Mouse (Mus musculus) stomach, embryonic 16.5 days (tissue): ENCODE measurements at regions not wholly inside any gene's neighbourhood (a gene's known extent, or its start where the extent isn't known, plus 50 kb on each side); places are given as distances from the start of the nearest gene placed in this dataset.

Experiments
- ATAC-seq: fragments of 200-750 bp; cut with Nextera tagmentation; 2 replicates; pipeline ENCODE4 v1.8.0; 2017; ENCODE audit warnings: moderate number of reproducible peaks, moderate TSS enrichment; ENCODE audit not compliant: insufficient read depth, low FRiP score
- H3K27ac ChIP-seq: fragments of 300-500 bp; sonication (generic); 2 replicates; pipeline ENCODE4 v1.5.1; 2014; ENCODE audit warnings: low read length
- H3K27me3 ChIP-seq: fragments of 300-500 bp; sonication (generic); 2 replicates; pipeline ENCODE4 v1.6.1; 2014; ENCODE audit warnings: low read length, control low read depth, mixed read lengths; ENCODE audit not compliant: control insufficient read depth, insufficient read depth
- H3K36me3 ChIP-seq: fragments of 300-500 bp; sonication (generic); 2 replicates; pipeline ENCODE4 v1.6.1; 2014; ENCODE audit warnings: low read length; ENCODE audit not compliant: control insufficient read depth, insufficient read depth
- H3K4me1 ChIP-seq: fragments of 300-500 bp; sonication (generic); 2 replicates; pipeline ENCODE4 v1.6.1; 2014; ENCODE audit warnings: low read length, control low read depth, mixed read lengths; ENCODE audit not compliant: control insufficient read depth, insufficient read depth
- H3K4me2 ChIP-seq: fragments of 300-500 bp; sonication (generic); 2 replicates; pipeline ENCODE4 v1.6.1; 2014; ENCODE audit warnings: low read depth, low read length, mixed read lengths
- H3K4me3 ChIP-seq: fragments of 300-500 bp; sonication (generic); replicated peaks from 2 replicates; pipeline ENCODE4 v1.5.1; 2014; ENCODE audit warnings: mild to moderate bottlenecking, low read length
- H3K9ac ChIP-seq: fragments of 300-500 bp; sonication (generic); 2 replicates; pipeline ENCODE4 v1.6.1; 2014; ENCODE audit warnings: low read length
- H3K9me3 ChIP-seq: fragments of 300-500 bp; sonication (generic); replicated peaks from 2 replicates; pipeline ENCODE4 v1.6.1; 2016; ENCODE audit warnings: low read length, control low read depth; ENCODE audit not compliant: control insufficient read depth
- WGBS: fragments of 180-500 bp; shearing (Covaris S2); extraction: QIAGEN DNeasy Blood & Tissue Kit; methylation state at CpG from one replicate; pipeline ENCODE4 v1.1.7; 2014; 5-methylcytosine and 5-hydroxymethylcytosine counted together

GRCm38 (mm10) chr13:28832855-28833699 is 120.4 kb downstream of the Sox4 start:
- H3K9me3 ChIP-seq = no peaks in the 10 kb centered on the region
- H3K27me3 ChIP-seq = no peaks in the 10 kb centered on the region
- ATAC-seq = no peak
- no peak overlapping the region for H3K27ac ChIP-seq
- H3K4me3 ChIP-seq = no peak overlapping the region
- H3K9ac ChIP-seq = no peak overlapping the region
- peaks cover 6% of the 10 kb centered on the region; the same call in 1 of the 2 replicates for H3K4me1 ChIP-seq
- H3K4me2 ChIP-seq = no peak overlapping the region
- H3K36me3 ChIP-seq = no peaks in the 10 kb centered on the region
- 39% methylated on average over 12 of the region's 12 CpGs for WGBS

- Histone ChIP-seq H3K4me3 (no peak overlapping the region), H3K9ac (no peak overlapping the region), H3K27ac (no peak overlapping the region), H3K36me3 (no peaks in the 10 kb centered on the region), H3K4me2 (no peak overlapping the region), H3K27me3 (no peaks in the 10 kb centered on the region), H3K9me3 (no peaks in the 10 kb centered on the region), H3K4me1 (no peaks in the 10 kb centered on the region)
- WGBS = 92% methylated on average over 7 of the region's 7 CpGs
- no peak for ATAC-seq
Measured at GRCm38 (mm10) chr13:28826284-28826683, 127.2 kb downstream of the Sox4 start.

DNA sequence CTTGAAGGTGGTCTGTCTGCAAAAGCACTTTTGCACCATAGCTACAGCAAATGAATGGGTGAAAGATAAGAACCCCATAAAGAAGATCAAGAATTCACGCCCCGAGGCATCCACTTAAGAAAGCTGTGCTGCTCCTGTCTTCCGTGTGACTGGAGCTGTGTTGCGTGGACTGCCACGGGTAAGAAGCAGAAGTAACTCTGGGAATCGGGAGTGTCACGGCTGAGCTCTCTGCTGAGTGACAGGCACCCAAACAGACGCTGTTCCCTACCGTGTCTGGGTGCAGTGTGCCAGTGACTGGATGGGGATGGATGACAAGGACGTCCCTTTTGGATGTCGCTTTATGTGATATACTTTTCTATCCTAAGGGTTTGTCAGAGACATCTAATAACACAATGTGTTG is 129.5 kb downstream of the Sox4 start:
- H3K36me3 ChIP-seq = no peaks in the 10 kb centered on the region
- ATAC-seq = no peak
- WGBS = 54% methylated on average over 11 of the region's 11 CpGs

DNA sequence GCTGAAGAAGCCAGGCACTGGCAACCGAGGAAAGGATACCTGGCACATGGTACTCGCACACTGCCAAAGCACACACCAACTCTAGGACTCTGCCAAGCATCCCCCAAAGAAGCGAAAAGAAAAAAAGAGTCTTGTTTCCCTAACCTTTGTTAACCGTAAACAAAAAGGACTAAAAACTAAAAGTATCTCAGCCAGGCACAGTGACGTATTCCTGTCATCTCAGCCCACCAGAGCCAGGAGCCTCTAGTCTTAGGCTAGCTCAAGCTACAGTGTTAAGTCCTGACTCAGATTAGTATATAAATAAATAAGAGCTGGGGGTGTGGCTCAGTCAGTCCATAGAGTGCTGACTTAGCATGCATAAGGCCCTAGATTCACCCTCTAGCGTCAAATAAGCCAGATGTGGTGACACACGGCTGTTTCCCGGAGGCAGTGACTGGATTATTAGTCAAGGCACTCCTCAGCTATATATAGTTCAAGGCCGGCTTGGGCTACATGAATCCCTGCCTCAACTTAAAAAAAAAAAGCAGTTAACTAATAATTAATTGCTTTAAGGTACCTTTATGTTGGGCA is 130.1 kb downstream of the Sox4 start:
- H3K9ac ChIP-seq = no peak overlapping the region
- WGBS = 72% methylated on average over 9 of the region's 9 CpGs
- no peaks in the 10 kb centered on the region for H3K36me3 ChIP-seq
- H3K4me2 ChIP-seq = no peak overlapping the region
- no peaks in the 10 kb centered on the region for H3K27me3 ChIP-seq
- no peak overlapping the region for H3K4me3 ChIP-seq
- ATAC-seq = no peak
- no peaks in the 10 kb centered on the region for H3K9me3 ChIP-seq
- no peak overlapping the region for H3K27ac ChIP-seq
- no peaks in the 10 kb centered on the region for H3K4me1 ChIP-seq

More for the DNA sequence above, 129.5 kb downstream of the Sox4 start:
- no peak overlapping the region for H3K4me2 ChIP-seq
- H3K4me3 ChIP-seq = no peak overlapping the region
- no peak overlapping the region for H3K9ac ChIP-seq
- H3K4me1 ChIP-seq = no peaks in the 10 kb centered on the region
- H3K27ac ChIP-seq = no peak overlapping the region
- no peaks in the 10 kb centered on the region for H3K27me3 ChIP-seq
- H3K9me3 ChIP-seq = no peaks in the 10 kb centered on the region

GRCm38 (mm10) chr13:28820868-28821533 is 132.5 kb downstream of the Sox4 start:
- no peak for ATAC-seq
- no peaks in the 10 kb centered on the region for H3K4me1 ChIP-seq
- 56% methylated on average over 15 of the region's 15 CpGs for WGBS
- no peaks in the 10 kb centered on the region for H3K9me3 ChIP-seq
- no peaks in the 10 kb centered on the region for H3K36me3 ChIP-seq
- no peak overlapping the region for H3K4me2 ChIP-seq
- H3K27me3 ChIP-seq = no peaks in the 10 kb centered on the region
- H3K27ac ChIP-seq = no peak overlapping the region
- no peak overlapping the region for H3K9ac ChIP-seq
- no peak overlapping the region for H3K4me3 ChIP-seq

DNA sequence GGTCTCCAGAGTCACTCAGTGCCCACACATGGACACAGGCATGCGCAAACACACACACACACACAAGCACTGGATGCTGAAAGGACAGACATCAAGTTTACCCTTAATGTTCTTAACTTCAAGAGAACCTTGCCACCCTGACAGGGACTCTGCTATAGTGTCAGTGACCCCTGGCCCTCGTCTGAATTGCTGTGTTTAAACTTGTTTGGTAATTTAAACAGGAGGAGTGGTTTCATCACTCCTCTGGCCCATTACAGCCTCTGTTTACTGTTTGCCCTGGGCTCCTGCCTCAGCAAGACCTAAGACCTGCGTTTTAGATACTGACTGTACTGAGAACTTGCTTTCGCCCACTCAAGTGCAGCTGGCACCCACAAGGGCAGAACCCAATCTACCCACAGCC is 139.4 kb downstream of the Sox4 start:
- Histone ChIP-seq H3K4me3 (no peak overlapping the region), H3K9me3 (no peaks in the 10 kb centered on the region), H3K36me3 (no peaks in the 10 kb centered on the region), H3K27ac (no peak overlapping the region), H3K9ac (no peak overlapping the region), H3K4me1 (peaks cover 14% of the 10 kb centered on the region), H3K4me2 (no peak overlapping the region), H3K27me3 (no peaks in the 10 kb centered on the region)
- WGBS = 52% methylated on average over 4 of the region's 4 CpGs
- ATAC-seq = no peak

DNA sequence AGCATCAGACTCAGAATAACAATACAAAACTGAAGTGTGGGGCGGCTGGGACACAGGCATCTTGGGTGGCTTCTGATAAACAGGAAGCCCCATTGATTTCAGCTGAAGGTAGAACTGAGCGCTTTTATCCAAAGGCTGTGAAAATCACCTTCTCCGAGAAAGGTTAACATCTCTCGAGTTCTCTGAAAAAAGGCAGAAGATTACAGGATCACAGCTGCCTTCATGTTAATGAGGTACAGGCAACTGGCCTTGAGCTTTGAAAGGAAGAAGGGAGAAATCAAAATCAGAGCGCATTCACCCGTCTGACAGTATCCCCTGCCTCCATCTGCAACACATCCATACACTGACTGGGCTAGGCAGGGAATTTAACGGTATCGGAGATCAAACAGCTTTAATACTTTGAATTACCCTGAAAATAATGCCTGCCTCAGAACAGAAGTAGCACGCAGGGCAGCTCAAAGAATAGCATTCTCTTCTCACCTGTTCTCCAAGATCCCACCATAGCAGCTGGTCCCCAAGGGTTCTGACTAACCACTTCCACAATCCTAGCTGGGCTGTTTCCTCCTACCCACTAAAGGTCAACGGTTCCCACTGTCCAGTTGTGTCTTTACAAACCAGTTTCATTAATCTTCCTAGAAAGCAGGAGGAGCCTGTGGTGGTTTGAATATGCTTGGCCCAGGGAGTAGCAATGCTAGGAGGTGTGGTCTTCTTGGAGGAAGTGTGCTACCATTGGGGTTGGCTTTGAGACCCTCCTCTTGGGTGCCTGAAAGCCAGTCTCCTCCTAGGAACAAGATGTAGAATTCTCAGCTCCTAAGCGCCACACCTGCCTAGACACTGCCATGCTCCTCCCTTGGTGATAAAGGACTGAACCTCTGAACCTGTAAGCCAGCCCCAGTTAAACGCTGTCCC is 141.6 kb downstream of the Sox4 start:
- Histone ChIP-seq H3K4me2 (no peak overlapping the region), H3K4me3 (no peak overlapping the region), H3K4me1 (peaks cover 14% of the 10 kb centered on the region), H3K9me3 (no peaks in the 10 kb centered on the region), H3K27me3 (no peaks in the 10 kb centered on the region), H3K27ac (no peak overlapping the region), H3K9ac (no peak overlapping the region), H3K36me3 (no peaks in the 10 kb centered on the region)
- 43% methylated on average over 12 of the region's 12 CpGs for WGBS
- no peak for ATAC-seq

- Histone ChIP-seq H3K36me3 (no peaks in the 10 kb centered on the region), H3K27ac (no peak overlapping the region), H3K4me2 (no peak overlapping the region), H3K4me1 (peaks cover 14% of the 10 kb centered on the region), H3K9ac (no peak overlapping the region), H3K27me3 (no peaks in the 10 kb centered on the region), H3K4me3 (no peak overlapping the region), H3K9me3 (no peaks in the 10 kb centered on the region)
- ATAC-seq = no peak
- 15% methylated on average over 2 of the region's 2 CpGs for WGBS
Measured at GRCm38 (mm10) chr13:28811081-28811439, 142.5 kb downstream of the Sox4 start.
